Mouse (Mus musculus) hindbrain, embryonic 13.5 days (tissue): ENCODE data around the gene Sirt3. TPM values are rescaled to one million over a fixed set of nuclear protein-coding genes. Genes with fewer than 3 reads are reported as not detected.

Experiments
- ATAC-seq: fragments of 200-750 bp; cut with Nextera tagmentation; 2 replicates; pipeline ENCODE4 v1.8.0; 2017; ENCODE audit warnings: moderate TSS enrichment; ENCODE audit not compliant: low FRiP score
- H3K27ac ChIP-seq: fragments of 300-500 bp; sonication (generic); 2 replicates; pipeline ENCODE4 v1.5.1; 2015; ENCODE audit warnings: inconsistent platforms, mild to moderate bottlenecking, moderate library complexity
- H3K27me3 ChIP-seq: fragments of 300-500 bp; sonication (generic); 2 replicates; pipeline ENCODE4 v1.6.1; 2015; ENCODE audit warnings: mild to moderate bottlenecking, inconsistent platforms
- H3K36me3 ChIP-seq: fragments of 300-500 bp; sonication (generic); 2 replicates; pipeline ENCODE4 v1.6.1; 2015; ENCODE audit warnings: mild to moderate bottlenecking, inconsistent platforms
- H3K4me1 ChIP-seq: fragments of 300-500 bp; sonication (generic); replicated peaks from 2 replicates; pipeline ENCODE4 v1.6.1; 2015; ENCODE audit warnings: inconsistent platforms
- H3K4me2 ChIP-seq: fragments of 300-500 bp; sonication (generic); 2 replicates; pipeline ENCODE4 v1.6.1; 2015; ENCODE audit warnings: inconsistent platforms, mild to moderate bottlenecking, moderate library complexity
- H3K4me3 ChIP-seq: fragments of 300-500 bp; sonication (generic); 2 replicates; pipeline ENCODE4 v1.5.1; 2015; ENCODE audit warnings: mild to moderate bottlenecking, inconsistent platforms
- H3K9ac ChIP-seq: fragments of 300-500 bp; sonication (generic); 2 replicates; pipeline ENCODE4 v1.6.1; 2015; ENCODE audit warnings: mild to moderate bottlenecking, inconsistent platforms
- H3K9me3 ChIP-seq: fragments of 300-500 bp; sonication (generic); 2 replicates; pipeline ENCODE4 v1.6.1; 2016; ENCODE audit warnings: inconsistent platforms
- WGBS: fragments of 180-500 bp; shearing (Covaris S2); methylation state at CpG from one replicate; pipeline ENCODE4 v1.1.7; 2015; 5-methylcytosine and 5-hydroxymethylcytosine counted together
- polyA plus RNA-seq: library from polyadenylated mRNA; unstranded; fragments of >200 nt; fragmentation: Nextera tagmentation; extraction: Ambion mirVana; gene quantifications from 2 replicates; pipeline ENCODE4 v1.2.1, GENCODE M21; 2015

Sirt3 gene
- polyA plus RNA-seq, 1 experiment from 2014 or later: 45.3 TPM

DNA sequence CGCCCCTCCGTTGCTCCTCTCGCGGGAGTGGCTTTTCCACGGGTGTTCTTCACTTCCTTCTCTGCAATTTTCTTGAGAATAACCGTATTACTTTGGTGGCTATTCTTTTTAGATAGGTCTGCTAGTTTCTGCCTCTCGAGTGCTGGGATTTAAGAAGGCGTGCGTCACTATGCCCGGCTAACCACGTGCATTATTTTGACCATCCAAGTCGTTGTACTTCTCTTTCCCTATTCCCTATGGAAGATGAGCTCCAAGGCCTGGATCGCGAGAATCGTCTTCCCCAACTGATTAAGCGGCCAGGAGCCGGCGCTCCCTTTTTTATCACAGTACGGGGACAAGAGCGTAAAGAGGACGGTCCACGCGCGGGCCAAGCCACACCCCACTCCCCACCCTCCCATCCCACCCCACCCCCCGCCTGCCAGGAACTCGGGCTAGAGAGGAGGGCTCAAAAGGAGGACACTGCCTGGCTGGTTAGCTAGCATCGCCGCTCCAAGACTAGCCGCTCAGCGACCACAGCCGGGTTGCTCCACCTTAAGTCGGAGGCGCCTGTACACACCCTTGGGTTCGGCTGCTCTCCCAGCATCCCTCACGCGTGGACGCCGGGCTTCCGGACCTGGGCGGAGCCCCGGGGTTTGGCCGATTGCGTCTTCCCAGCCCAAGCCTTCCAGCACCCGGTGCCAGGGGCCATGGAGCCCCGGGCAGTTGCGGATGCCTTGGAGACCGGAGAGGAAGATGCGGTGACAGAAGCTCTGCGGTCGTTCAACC is 25.1 kb downstream of the Sirt3 start, which contains the start of gene Ric8a:
Ric8a (plus strand) TSS at position 173 of the 765 bp plus-strand sequence.
- no peaks in the 10 kb centered on the region for H3K9me3 ChIP-seq
- peak; percentile 79 for ATAC-seq
- H3K4me2 ChIP-seq: peak within 1 kb of the TSS; percentile 98
- H3K4me3 ChIP-seq: peak within 1 kb of the TSS; percentile 85
- H3K9ac ChIP-seq: peak within 1 kb of the TSS; percentile 87
- no peaks in the 10 kb centered on the region for H3K27me3 ChIP-seq
- peak within 1 kb of the TSS; percentile 94 for H3K27ac ChIP-seq
- WGBS: under 1% methylated on average over 50 of the region's 50 CpGs
- peaks cover 62% of the 10 kb centered on the region for H3K36me3 ChIP-seq
- peaks cover 39% of the 10 kb centered on the region for H3K4me1 ChIP-seq

DNA sequence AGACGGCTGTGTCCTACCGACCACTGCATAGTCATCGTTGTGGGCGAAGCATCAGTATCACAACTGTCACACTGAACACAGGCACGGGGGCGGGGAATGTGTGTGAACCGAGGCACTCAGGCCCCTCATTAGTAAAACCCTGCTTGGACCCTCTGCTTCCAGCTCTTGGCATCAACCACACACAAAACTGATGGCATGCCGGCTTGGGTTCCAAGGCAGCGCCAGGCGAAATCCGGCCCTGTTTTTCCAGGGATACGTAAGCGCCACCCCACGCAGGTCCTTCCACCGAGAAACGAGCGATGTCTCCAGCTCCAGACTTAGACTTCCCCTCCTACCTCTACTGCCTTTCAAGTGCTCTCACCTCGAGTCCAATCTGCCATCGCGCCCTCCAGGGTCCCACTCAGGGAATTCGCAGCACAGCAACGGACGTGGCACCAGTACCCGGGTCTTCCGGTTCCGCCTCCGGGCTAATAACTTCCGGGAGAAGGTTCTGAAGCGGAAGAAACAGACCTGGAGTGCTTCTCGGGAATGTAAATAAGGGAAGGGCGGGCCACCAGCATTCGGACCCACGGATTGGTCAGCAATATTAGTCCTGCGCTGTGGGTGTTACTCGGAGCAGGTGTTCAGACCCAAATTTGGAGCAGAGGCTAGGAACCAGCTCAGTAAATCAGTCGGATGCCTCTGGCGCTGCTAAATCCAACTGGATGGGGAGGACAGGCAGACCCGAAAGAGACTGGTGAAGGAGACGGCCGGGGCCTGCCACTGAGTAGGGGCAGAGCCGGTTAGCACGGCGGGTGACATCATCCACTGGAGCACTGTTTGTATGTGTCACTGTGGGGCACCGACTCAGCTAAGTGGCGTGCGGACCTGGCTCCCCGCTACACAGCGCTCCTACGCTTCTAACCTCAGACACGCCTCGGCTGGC is 26.0 kb downstream of the Sirt3 start, which contains the start of gene Gm45785:
Gm45785 (minus strand) TSS at position 472 of the 925 bp plus-strand sequence.
- H3K4me2 ChIP-seq: peak within 1 kb of the TSS; percentile 98
- 2% methylated on average over 51 of the region's 51 CpGs for WGBS
- peak within 1 kb of the TSS; percentile 85 for H3K4me3 ChIP-seq
- peak; percentile 85 for ATAC-seq
- peaks cover 39% of the 10 kb centered on the region for H3K4me1 ChIP-seq
- H3K27me3 ChIP-seq: no peaks in the 10 kb centered on the region
- H3K36me3 ChIP-seq: peaks cover 62% of the 10 kb centered on the region
- peak within 1 kb of the TSS; percentile 94 for H3K27ac ChIP-seq
- H3K9me3 ChIP-seq: no peaks in the 10 kb centered on the region
- peak within 1 kb of the TSS; percentile 87 for H3K9ac ChIP-seq

DNA sequence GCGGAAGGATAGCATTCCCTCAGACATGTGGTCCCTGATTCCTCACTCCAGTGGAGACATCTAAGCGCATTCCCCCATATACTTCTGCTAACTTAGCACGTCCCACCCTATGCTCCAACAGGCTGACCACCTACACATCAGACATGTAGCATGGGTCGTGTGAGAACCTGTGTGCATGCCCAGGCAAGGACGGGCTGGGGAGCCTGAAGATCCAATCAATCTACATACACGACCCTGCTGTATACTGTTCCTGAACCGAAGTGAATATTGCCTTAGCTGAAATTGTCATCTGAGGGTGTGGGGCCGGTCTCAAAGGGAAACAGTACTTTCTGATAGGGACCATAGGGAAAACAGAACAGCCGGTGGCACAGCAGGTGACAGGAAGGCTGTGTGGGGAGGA is 26.9 kb downstream of the Sirt3 start:
- Histone ChIP-seq H3K9me3 (no peaks in the 10 kb centered on the region), H3K4me2 (peak overlapping the region; percentile 98), H3K36me3 (peaks cover 55% of the 10 kb centered on the region), H3K4me1 (peaks cover 39% of the 10 kb centered on the region), H3K9ac (peak overlapping the region; percentile 87), H3K27ac (no peak overlapping the region), H3K4me3 (peak overlapping the region; percentile 85), H3K27me3 (no peaks in the 10 kb centered on the region)
- no peak for ATAC-seq
- 76% methylated on average over 9 of the region's 9 CpGs for WGBS

DNA sequence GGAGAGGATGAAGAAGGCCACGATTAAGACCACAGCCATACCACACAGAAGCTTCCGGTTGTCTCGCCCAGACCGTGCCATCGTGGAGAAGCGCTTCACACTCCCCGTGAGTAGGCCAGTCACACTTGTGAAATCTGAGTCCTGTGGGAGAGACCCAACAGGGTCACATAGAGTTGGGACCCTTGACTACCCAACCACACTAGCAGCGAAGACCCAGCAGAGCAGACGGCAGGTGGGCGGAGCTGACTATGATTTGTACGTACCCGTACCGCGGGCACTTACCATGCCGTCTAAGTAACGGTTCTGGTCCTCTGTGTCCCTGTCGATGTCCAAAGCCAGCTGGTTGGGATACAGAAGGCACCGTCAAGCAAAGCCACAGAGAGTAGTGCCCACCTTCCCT is 27.6 kb downstream of the Sirt3 start:
- no peak overlapping the region for H3K27ac ChIP-seq
- no peak overlapping the region for H3K9ac ChIP-seq
- no peaks in the 10 kb centered on the region for H3K9me3 ChIP-seq
- no peaks in the 10 kb centered on the region for H3K27me3 ChIP-seq
- 96% methylated on average over 18 of the region's 18 CpGs for WGBS
- peaks cover 49% of the 10 kb centered on the region for H3K36me3 ChIP-seq
- H3K4me3 ChIP-seq: no peak overlapping the region
- no peak for ATAC-seq
- peaks cover 32% of the 10 kb centered on the region for H3K4me1 ChIP-seq
- 0 out of 2 replicates have a peak overlapping the region, but pooled peaks have one; percentile 98 for H3K4me2 ChIP-seq

DNA sequence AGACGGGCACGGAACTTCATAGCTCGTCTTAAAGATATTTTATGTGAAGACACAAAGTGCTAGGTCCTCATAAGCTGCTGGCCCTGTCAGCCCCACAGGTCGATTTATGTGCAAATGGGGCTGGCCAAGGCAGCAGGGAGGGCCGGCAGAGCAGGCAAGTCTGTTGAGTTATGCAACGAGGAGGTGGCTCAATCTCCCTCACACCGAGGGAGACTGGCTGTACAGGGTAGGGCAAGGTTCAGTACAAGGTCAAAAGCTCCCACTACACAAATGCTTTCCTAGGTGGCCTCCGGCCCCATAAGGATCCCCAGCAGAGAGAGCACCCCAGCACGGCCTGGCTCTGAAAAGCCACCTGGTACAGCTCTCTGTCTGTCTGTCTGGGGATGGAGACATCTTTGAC is 28.7 kb downstream of the Sirt3 start:
- H3K9ac ChIP-seq: no peak overlapping the region
- H3K27me3 ChIP-seq: no peaks in the 10 kb centered on the region
- no peaks in the 10 kb centered on the region for H3K9me3 ChIP-seq
- ATAC-seq: no peak
- peaks cover 38% of the 10 kb centered on the region for H3K36me3 ChIP-seq
- WGBS: 92% methylated on average over 9 of the region's 9 CpGs
- no peak overlapping the region for H3K27ac ChIP-seq
- no peak overlapping the region for H3K4me3 ChIP-seq
- H3K4me1 ChIP-seq: peaks cover 21% of the 10 kb centered on the region
- no peak overlapping the region for H3K4me2 ChIP-seq

DNA sequence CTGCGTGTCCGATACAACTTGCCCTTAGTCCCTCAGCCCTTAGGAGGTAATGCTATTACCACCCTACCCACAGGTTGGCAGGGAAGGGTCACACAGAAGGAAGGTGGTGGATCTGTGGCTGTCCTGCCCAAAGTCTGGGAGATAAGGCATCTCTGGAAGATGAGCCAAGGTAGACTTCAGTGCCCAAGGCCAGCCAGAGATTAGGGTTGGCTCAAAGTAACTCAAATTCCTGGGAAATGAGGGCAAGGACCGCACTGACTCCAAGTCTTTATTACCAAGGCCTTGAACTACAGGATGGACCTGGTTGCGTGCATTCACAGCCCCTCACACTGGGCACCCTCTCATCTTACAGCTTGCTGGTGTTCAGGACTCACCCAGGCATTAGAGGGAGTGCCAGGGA is 30.2 kb downstream of the Sirt3 start:
- Histone ChIP-seq H3K36me3 (peaks cover 36% of the 10 kb centered on the region), H3K27me3 (0 out of 2 replicates have a peak, but pooled peaks cover 3% of the 10 kb centered on the region), H3K9me3 (no peaks in the 10 kb centered on the region), H3K4me3 (no peak overlapping the region), H3K27ac (no peak overlapping the region), H3K4me1 (peaks cover 12% of the 10 kb centered on the region), H3K4me2 (no peak overlapping the region), H3K9ac (no peak overlapping the region)
- ATAC-seq: no peak
- WGBS: 97% methylated on average over 4 of the region's 4 CpGs

DNA sequence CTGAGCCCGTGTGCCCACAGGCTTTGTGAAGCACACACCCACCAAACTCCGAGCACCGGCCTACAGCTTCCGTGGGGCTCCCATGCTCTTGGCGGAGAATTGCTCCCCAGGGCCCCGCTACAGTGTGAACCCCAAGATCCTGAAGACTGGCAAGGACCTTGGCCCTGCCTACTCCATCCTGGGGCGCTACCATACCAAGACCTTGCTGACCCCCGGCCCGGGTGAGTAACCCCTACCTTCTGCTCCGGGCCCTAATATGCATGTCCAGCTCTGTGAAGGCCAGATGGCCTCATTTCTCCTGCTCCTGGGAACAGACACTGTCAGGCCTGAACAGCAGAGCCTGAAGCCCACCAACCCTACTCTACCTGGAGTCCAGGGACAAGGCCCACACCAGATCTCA is 33.5 kb downstream of the Sirt3 start:
- 94% methylated on average over 10 of the region's 10 CpGs for WGBS
- Histone ChIP-seq H3K27me3 (peaks cover 23% of the 10 kb centered on the region), H3K4me1 (0 out of 2 replicates have a peak, but pooled peaks cover 2% of the 10 kb centered on the region), H3K9ac (no peak overlapping the region), H3K4me2 (no peak overlapping the region), H3K36me3 (peaks cover 27% of the 10 kb centered on the region), H3K4me3 (no peak overlapping the region), H3K27ac (no peak overlapping the region), H3K9me3 (no peaks in the 10 kb centered on the region)
- ATAC-seq: no peak

DNA sequence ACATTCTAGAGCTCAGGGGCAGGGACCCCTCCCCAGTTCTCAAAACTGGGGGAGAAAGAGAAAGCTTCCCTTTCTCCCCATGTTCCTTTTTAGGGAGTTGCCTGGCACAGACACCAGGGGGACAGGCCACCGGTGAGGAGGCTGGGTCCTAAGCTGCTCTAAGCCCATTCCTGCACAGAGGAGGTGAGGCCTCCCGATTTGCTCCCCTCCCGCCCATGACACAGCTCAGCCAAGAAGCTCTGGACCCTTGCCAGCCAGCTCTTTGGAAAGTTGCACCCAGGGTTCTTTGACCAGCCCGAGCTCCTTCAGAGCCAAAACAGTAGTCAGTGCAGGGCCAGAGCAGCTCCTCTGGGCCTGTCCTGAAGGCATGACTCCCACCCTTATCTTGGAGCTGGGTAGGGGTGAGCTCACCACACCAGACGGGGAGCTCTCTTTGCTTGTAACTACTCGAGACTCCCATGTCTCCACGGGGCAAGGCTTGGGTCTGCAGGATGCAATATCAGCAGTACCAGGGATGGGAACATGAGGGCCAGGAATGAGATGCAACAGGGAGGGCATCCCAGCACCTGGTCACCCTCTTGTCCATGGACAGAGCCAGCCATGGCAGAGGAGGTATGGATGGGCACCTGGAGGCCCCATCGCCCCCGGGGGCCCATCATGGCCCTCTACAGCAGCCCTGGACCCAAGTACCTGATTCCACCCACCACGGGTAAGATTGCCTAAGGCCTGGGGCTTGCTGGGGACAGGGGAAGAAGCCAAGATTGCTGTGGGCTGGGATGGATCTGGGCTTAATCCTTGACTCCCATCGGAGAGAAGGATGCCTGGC is 34.1 kb downstream of the Sirt3 start, which contains the start of gene Odf3:
Odf3 (plus strand) TSS at position 51 of the 826 bp plus-strand sequence.
- Histone ChIP-seq H3K36me3 (peaks cover 21% of the 10 kb centered on the region), H3K27me3 (peaks cover 26% of the 10 kb centered on the region), H3K4me2 (no peak within 1 kb of the TSS), H3K4me3 (no peak within 1 kb of the TSS), H3K27ac (no peak within 1 kb of the TSS), H3K9ac (peak within 1 kb of the TSS; percentile 24; the same call in 1 of the 2 replicates), H3K9me3 (no peaks in the 10 kb centered on the region), H3K4me1 (0 out of 2 replicates have a peak, but pooled peaks cover 2% of the 10 kb centered on the region)
- 76% methylated on average over 11 of the region's 11 CpGs for WGBS
- ATAC-seq: no peak

DNA sequence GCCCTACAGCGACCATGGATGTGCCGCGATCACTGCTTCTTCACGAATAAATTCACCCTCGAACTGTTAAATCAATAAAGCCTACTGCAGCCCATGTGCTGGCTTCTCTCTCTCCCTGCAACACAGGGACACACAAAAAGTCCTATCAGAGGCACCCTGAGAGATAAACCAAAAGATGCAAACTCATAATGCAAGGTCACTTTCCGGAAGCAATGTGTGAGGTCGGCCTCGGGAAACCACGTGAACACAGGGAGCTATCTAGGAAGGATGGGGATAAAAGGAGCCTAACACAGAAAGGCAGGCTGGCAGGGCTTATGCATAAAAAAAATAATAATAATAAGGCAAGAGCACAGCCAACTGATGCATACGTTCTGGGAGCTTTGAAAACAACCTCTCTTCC is 35.4 kb downstream of the Sirt3 start:
- H3K27me3 ChIP-seq: peaks cover 34% of the 10 kb centered on the region
- H3K36me3 ChIP-seq: peaks cover 8% of the 10 kb centered on the region
- peak overlapping the region; percentile 24; the same call in 1 of the 2 replicates for H3K9ac ChIP-seq
- H3K4me1 ChIP-seq: 0 out of 2 replicates have a peak, but pooled peaks cover 2% of the 10 kb centered on the region
- no peak overlapping the region for H3K27ac ChIP-seq
- no peak for ATAC-seq
- no peak overlapping the region for H3K4me3 ChIP-seq
- H3K4me2 ChIP-seq: no peak overlapping the region
- WGBS: 82% methylated on average over 10 of the region's 10 CpGs
- no peaks in the 10 kb centered on the region for H3K9me3 ChIP-seq

DNA sequence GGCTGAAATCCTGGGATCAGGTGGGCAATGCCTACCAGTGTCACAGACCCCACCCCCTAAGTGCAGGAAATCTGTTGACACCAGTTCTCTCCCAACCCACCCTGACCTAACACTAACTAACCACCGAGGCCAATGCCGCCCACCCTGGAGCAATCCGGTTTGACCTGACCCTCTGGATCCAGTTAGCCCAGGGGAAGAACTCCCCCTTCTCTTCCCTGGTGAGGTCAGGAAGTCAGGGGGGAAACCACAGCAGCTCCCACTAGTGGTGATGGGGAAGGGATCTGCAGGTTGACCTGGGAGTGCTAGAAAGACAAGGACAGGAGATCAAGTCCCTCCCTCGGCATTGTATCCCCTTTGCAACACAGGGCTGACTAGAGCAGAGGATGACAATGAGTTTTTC is 36.4 kb downstream of the Sirt3 start:
- ATAC-seq: no peak
- no peak overlapping the region for H3K27ac ChIP-seq
- no peak overlapping the region for H3K4me2 ChIP-seq
- H3K9ac ChIP-seq: no peak overlapping the region
- no peaks in the 10 kb centered on the region for H3K9me3 ChIP-seq
- 73% methylated on average over 4 of the region's 4 CpGs for WGBS
- H3K27me3 ChIP-seq: peaks cover 44% of the 10 kb centered on the region
- H3K4me3 ChIP-seq: no peak overlapping the region
- H3K36me3 ChIP-seq: no peaks in the 10 kb centered on the region
- 0 out of 2 replicates have a peak, but pooled peaks cover 2% of the 10 kb centered on the region for H3K4me1 ChIP-seq

DNA sequence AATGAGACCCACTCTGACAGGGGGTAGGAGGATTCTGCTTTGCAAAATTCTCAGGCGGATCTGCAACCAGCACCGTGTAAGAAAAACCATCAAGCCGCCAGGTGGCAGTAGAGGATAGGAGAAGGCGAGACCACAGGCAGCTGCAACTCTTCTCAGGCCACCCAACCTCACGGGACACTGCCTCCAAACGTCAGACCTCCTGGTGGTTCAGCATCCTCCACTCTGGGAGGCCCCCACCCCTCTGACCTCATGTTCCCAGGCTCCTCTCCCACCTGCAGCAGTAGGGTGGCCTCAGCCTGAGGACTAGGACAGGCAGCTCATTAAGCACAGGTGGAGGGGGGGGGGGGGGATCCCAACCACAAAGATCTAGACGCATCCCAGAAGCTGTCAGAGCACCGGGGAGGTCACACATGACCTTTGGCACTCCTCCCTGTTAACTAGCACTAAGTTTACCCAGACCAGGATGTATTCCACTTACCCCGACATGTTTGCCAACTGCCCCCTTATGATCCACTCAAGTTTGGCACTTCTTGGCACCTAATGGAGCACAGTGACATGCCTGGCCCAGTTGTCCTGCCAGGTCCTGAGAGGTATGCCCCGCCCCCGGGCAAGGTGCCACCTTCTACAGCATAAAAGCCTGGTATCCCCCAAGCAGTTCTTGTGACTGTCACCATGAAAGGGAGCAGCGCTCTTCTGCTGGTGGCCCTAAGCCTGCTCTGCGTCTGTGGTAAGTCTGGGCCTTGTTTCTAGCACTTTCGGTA is 37.0 kb downstream of the Sirt3 start, which contains the start of gene Scgb1c1:
Scgb1c1 (plus strand) TSS at position 643 of the 761 bp plus-strand sequence.
- Histone ChIP-seq H3K4me3 (no peak within 1 kb of the TSS), H3K36me3 (no peaks in the 10 kb centered on the region), H3K4me2 (no peak within 1 kb of the TSS), H3K9me3 (no peaks in the 10 kb centered on the region), H3K27ac (no peak within 1 kb of the TSS), H3K4me1 (0 out of 2 replicates have a peak, but pooled peaks cover 2% of the 10 kb centered on the region), H3K9ac (no peak within 1 kb of the TSS), H3K27me3 (peaks cover 50% of the 10 kb centered on the region)
- peak; percentile 79 for ATAC-seq
- 34% methylated on average over 14 of the region's 14 CpGs for WGBS
